Mouse (Mus musculus): ENCODE measurements at regions not wholly inside any gene's neighbourhood (a gene's known extent, or its start where the extent isn't known, plus 50 kb on each side); places are given as distances from the start of the nearest gene placed in this dataset.

GRCm38 (mm10) chr15:36921384-36921783 is 86.2 kb downstream of the Zfp706 start:
- intact Hi-C loops (cut with DNase I; ENCODE audit: low total_unique reads) = no loop called here
- DNase-seq = no peak

GRCm38 (mm10) chr15:36920886-36921285 is 86.7 kb downstream of the Zfp706 start:
- DNase-seq = no peak
- intact Hi-C loops (cut with DNase I; ENCODE audit: low total_unique reads) = no loop called here

- intact Hi-C loops (cut with DNase I; ENCODE audit: low total_unique reads) = no loop called here
- no peak for DNase-seq
These were observed 87.9 kb downstream of the Zfp706 start for GRCm38 (mm10) chr15:36919704-36920103.

GRCm38 (mm10) chr15:36919209-36919608 is 88.4 kb downstream of the Zfp706 start:
- intact Hi-C loops (cut with DNase I; ENCODE audit: low total_unique reads) = no loop called here
- no peak for DNase-seq

GRCm38 (mm10) chr15:36916998-36917397 is 90.6 kb downstream of the Zfp706 start:
- no peak for DNase-seq
- intact Hi-C loops (cut with DNase I; ENCODE audit: low total_unique reads) = no loop called here

- DNase-seq = no peak
- intact Hi-C loops (cut with DNase I; ENCODE audit: low total_unique reads) = no loop called here
These were observed 93.1 kb downstream of the Zfp706 start for GRCm38 (mm10) chr15:36914239-36915100.

- intact Hi-C loops (cut with DNase I; ENCODE audit: low total_unique reads) = no loop called here
- no peak for DNase-seq
These were observed 94.3 kb downstream of the Zfp706 start for GRCm38 (mm10) chr15:36913308-36913707.

- intact Hi-C loops (cut with DNase I; ENCODE audit: low total_unique reads) = no loop called here
- DNase-seq = no peak
These were observed 97.3 kb downstream of the Zfp706 start for GRCm38 (mm10) chr15:36910272-36910671.

- no peak for DNase-seq
- intact Hi-C loops (cut with DNase I; ENCODE audit: low total_unique reads) = no loop called here
These were observed 98.1 kb downstream of the Zfp706 start for GRCm38 (mm10) chr15:36909494-36909893.

- DNase-seq = no peak
- intact Hi-C loops (cut with DNase I; ENCODE audit: low total_unique reads) = no loop called here
These were observed 100.8 kb downstream of the Zfp706 start for GRCm38 (mm10) chr15:36906789-36907188.

GRCm38 (mm10) chr15:36906052-36906451 is 101.5 kb downstream of the Zfp706 start:
- intact Hi-C loops (cut with DNase I; ENCODE audit: low total_unique reads) = no loop called here
- DNase-seq = no peak

- intact Hi-C loops (cut with DNase I; ENCODE audit: low total_unique reads) = no loop called here
These were observed 103.7 kb downstream of the Zfp706 start for GRCm38 (mm10) chr15:36903922-36904321.

GRCm38 (mm10) chr15:36903309-36903708 is 104.3 kb downstream of the Zfp706 start:
- no peak for DNase-seq
- intact Hi-C loops (cut with DNase I; ENCODE audit: low total_unique reads) = no loop called here

More at GRCm38 (mm10) chr15:36903922-36904321, 103.7 kb downstream of the Zfp706 start:
- DNase-seq = no peak

- peak; percentile 10 for DNase-seq
These were observed 105.7 kb downstream of the Zfp706 start for GRCm38 (mm10) chr15:36901830-36902285.

GRCm38 (mm10) chr15:36901350-36901749 is 106.2 kb downstream of the Zfp706 start:
- DNase-seq = no peak
- intact Hi-C loops (cut with DNase I; ENCODE audit: low total_unique reads) = no loop called here

More at GRCm38 (mm10) chr15:36901830-36902285, 105.7 kb downstream of the Zfp706 start:
- intact Hi-C loops (cut with DNase I; ENCODE audit: low total_unique reads) = no loop called here

- intact Hi-C loops (cut with DNase I; ENCODE audit: low total_unique reads) = no loop called here
- no peak for DNase-seq
These were observed 106.6 kb downstream of the Zfp706 start for GRCm38 (mm10) chr15:36900940-36901339.

- DNase-seq = no peak
- intact Hi-C loops (cut with DNase I; ENCODE audit: low total_unique reads) = no loop called here
These were observed 107.7 kb downstream of the Zfp706 start for GRCm38 (mm10) chr15:36899882-36900281.

GRCm38 (mm10) chr15:36898857-36899523 is 108.6 kb downstream of the Zfp706 start:
- no peak for DNase-seq
- intact Hi-C loops (cut with DNase I; ENCODE audit: low total_unique reads) = no loop called here

- intact Hi-C loops (cut with DNase I; ENCODE audit: low total_unique reads) = no loop called here
These were observed 109.2 kb downstream of the Zfp706 start for GRCm38 (mm10) chr15:36898326-36898725.

GRCm38 (mm10) chr15:36896265-36896664 is 111.3 kb downstream of the Zfp706 start:
- intact Hi-C loops (cut with DNase I; ENCODE audit: low total_unique reads) = no loop called here
- no peak for DNase-seq

More at GRCm38 (mm10) chr15:36898326-36898725, 109.2 kb downstream of the Zfp706 start:
- no peak for DNase-seq

GRCm38 (mm10) chr15:36895031-36895430 is 112.5 kb downstream of the Zfp706 start:
- intact Hi-C loops (cut with DNase I; ENCODE audit: low total_unique reads) = no loop called here
- no peak for DNase-seq
